Mouse (Mus musculus): ENCODE measurements at regions not wholly inside any gene's neighbourhood (a gene's known extent, or its start where the extent isn't known, plus 50 kb on each side); places are given as distances from the start of the nearest gene placed in this dataset.

GRCm38 (mm10) chr12:79960446-79960845 is 152.4 kb downstream of the Zfp36l1 start:
- Histone ChIP-seq H3K27ac (ENCODE audit: low read depth, low read length) (no peak overlapping the region), H3K27me3 (ENCODE audit: control insufficient read depth, insufficient read depth, low read length) (no peaks in the 10 kb centered on the region), H3K9ac (ENCODE audit: low read length) (no peak overlapping the region), H3K36me3 (ENCODE audit: control insufficient read depth, insufficient read depth, low read length) (no peaks in the 10 kb centered on the region), H3K9me3 (ENCODE audit: control insufficient read depth, low read length) (no peaks in the 10 kb centered on the region), H3K4me2 (no peak overlapping the region), H3K4me3 (ENCODE audit: low read depth, low read length) (no peak overlapping the region), H3K4me1 (ENCODE audit: control insufficient read depth, insufficient read depth, low read length) (peaks cover 11% of the 10 kb centered on the region)
- no peak for ATAC-seq (ENCODE audit: low FRiP score)
- DNase-seq (ENCODE audit: low spot score, missing footprints): no peak
- WGBS: 79% methylated on average over 4 of the region's 4 CpGs

GRCm38 (mm10) chr12:79959540-79960305 is 153.1 kb downstream of the Zfp36l1 start:
- ATAC-seq (ENCODE audit: low FRiP score) (no peak), DNase-seq (ENCODE audit: low spot score, missing footprints) (no peak)
- H3K4me1 ChIP-seq (ENCODE audit: control insufficient read depth, insufficient read depth, low read length): peaks cover 7% of the 10 kb centered on the region
- no peak overlapping the region for H3K4me3 ChIP-seq (ENCODE audit: low read depth, low read length)
- no peak overlapping the region for H3K9ac ChIP-seq (ENCODE audit: low read length)
- no peaks in the 10 kb centered on the region for H3K9me3 ChIP-seq (ENCODE audit: control insufficient read depth, low read length)
- WGBS: 89% methylated on average over 14 of the region's 14 CpGs
- H3K27ac ChIP-seq (ENCODE audit: low read depth, low read length): no peak overlapping the region
- H3K4me2 ChIP-seq: no peak overlapping the region
- no peaks in the 10 kb centered on the region for H3K36me3 ChIP-seq (ENCODE audit: control insufficient read depth, insufficient read depth, low read length)
- H3K27me3 ChIP-seq (ENCODE audit: control insufficient read depth, insufficient read depth, low read length): no peaks in the 10 kb centered on the region

GRCm38 (mm10) chr12:79957211-79957610 is 155.6 kb downstream of the Zfp36l1 start:
- no peak overlapping the region for H3K27ac ChIP-seq (ENCODE audit: low read depth, low read length)
- WGBS: 63% methylated on average over 4 of the region's 4 CpGs
- H3K9me3 ChIP-seq (ENCODE audit: control insufficient read depth, low read length): no peaks in the 10 kb centered on the region
- peaks cover 7% of the 10 kb centered on the region for H3K4me1 ChIP-seq (ENCODE audit: control insufficient read depth, insufficient read depth, low read length)
- H3K36me3 ChIP-seq (ENCODE audit: control insufficient read depth, insufficient read depth, low read length): no peaks in the 10 kb centered on the region
- H3K9ac ChIP-seq (ENCODE audit: low read length): no peak overlapping the region
- no peaks in the 10 kb centered on the region for H3K27me3 ChIP-seq (ENCODE audit: control insufficient read depth, insufficient read depth, low read length)
- no peak for DNase-seq (ENCODE audit: low spot score, missing footprints)
- no peak overlapping the region for H3K4me2 ChIP-seq
- no peak overlapping the region for H3K4me3 ChIP-seq (ENCODE audit: low read depth, low read length)
- no peak for ATAC-seq (ENCODE audit: low FRiP score)

GRCm38 (mm10) chr12:79956351-79956750 is 156.5 kb downstream of the Zfp36l1 start:
- Histone ChIP-seq H3K4me2 (no peak overlapping the region), H3K4me3 (ENCODE audit: low read depth, low read length) (no peak overlapping the region), H3K27ac (ENCODE audit: low read depth, low read length) (no peak overlapping the region), H3K9me3 (ENCODE audit: control insufficient read depth, low read length) (no peaks in the 10 kb centered on the region), H3K4me1 (ENCODE audit: control insufficient read depth, insufficient read depth, low read length) (peaks cover 7% of the 10 kb centered on the region), H3K9ac (ENCODE audit: low read length) (no peak overlapping the region), H3K27me3 (ENCODE audit: control insufficient read depth, insufficient read depth, low read length) (no peaks in the 10 kb centered on the region), H3K36me3 (ENCODE audit: control insufficient read depth, insufficient read depth, low read length) (no peaks in the 10 kb centered on the region)
- no peak for ATAC-seq (ENCODE audit: low FRiP score)
- DNase-seq (ENCODE audit: low spot score, missing footprints): no peak
- WGBS: 91% methylated on average over 6 of the region's 6 CpGs

GRCm38 (mm10) chr12:79955501-79955900 is 157.3 kb downstream of the Zfp36l1 start:
- Histone ChIP-seq H3K4me1 (ENCODE audit: control insufficient read depth, insufficient read depth, low read length) (peaks cover 7% of the 10 kb centered on the region), H3K9ac (ENCODE audit: low read length) (no peak overlapping the region), H3K27me3 (ENCODE audit: control insufficient read depth, insufficient read depth, low read length) (no peaks in the 10 kb centered on the region), H3K36me3 (ENCODE audit: control insufficient read depth, insufficient read depth, low read length) (no peaks in the 10 kb centered on the region), H3K27ac (ENCODE audit: low read depth, low read length) (no peak overlapping the region), H3K4me2 (no peak overlapping the region), H3K4me3 (ENCODE audit: low read depth, low read length) (no peak overlapping the region), H3K9me3 (ENCODE audit: control insufficient read depth, low read length) (no peaks in the 10 kb centered on the region)
- no peak for ATAC-seq (ENCODE audit: low FRiP score)
- DNase-seq (ENCODE audit: low spot score, missing footprints): no peak
- WGBS: 87% methylated on average over 2 of the region's 2 CpGs

GRCm38 (mm10) chr12:79950579-79951112 is 162.2 kb downstream of the Zfp36l1 start:
- peaks cover 3% of the 10 kb centered on the region; the same call in 1 of the 2 replicates for H3K4me1 ChIP-seq (ENCODE audit: control insufficient read depth, insufficient read depth, low read length)
- no peak for DNase-seq (ENCODE audit: low spot score, missing footprints)
- no peak overlapping the region for H3K9ac ChIP-seq (ENCODE audit: low read length)
- WGBS: 85% methylated on average over 7 of the region's 7 CpGs
- no peak overlapping the region for H3K4me2 ChIP-seq
- H3K4me3 ChIP-seq (ENCODE audit: low read depth, low read length): no peak overlapping the region
- H3K36me3 ChIP-seq (ENCODE audit: control insufficient read depth, insufficient read depth, low read length): no peaks in the 10 kb centered on the region
- H3K27me3 ChIP-seq (ENCODE audit: control insufficient read depth, insufficient read depth, low read length): no peaks in the 10 kb centered on the region
- H3K9me3 ChIP-seq (ENCODE audit: control insufficient read depth, low read length): no peaks in the 10 kb centered on the region
- ATAC-seq (ENCODE audit: low FRiP score): no peak
- no peak overlapping the region for H3K27ac ChIP-seq (ENCODE audit: low read depth, low read length)

- Histone ChIP-seq H3K9me3 (ENCODE audit: control insufficient read depth, low read length) (no peaks in the 10 kb centered on the region), H3K36me3 (ENCODE audit: control insufficient read depth, insufficient read depth, low read length) (no peaks in the 10 kb centered on the region), H3K4me3 (ENCODE audit: low read depth, low read length) (no peak overlapping the region), H3K9ac (ENCODE audit: low read length) (no peak overlapping the region), H3K4me1 (ENCODE audit: control insufficient read depth, insufficient read depth, low read length) (peaks cover 12% of the 10 kb centered on the region), H3K4me2 (no peak overlapping the region), H3K27ac (ENCODE audit: low read depth, low read length) (peak overlapping the region; percentile 16; the same call in 1 of the 2 replicates), H3K27me3 (ENCODE audit: control insufficient read depth, insufficient read depth, low read length) (no peaks in the 10 kb centered on the region)
- WGBS: 26% methylated on average over 13 of the region's 14 CpGs
- DNase-seq (ENCODE audit: low spot score, missing footprints): no peak
- ATAC-seq (ENCODE audit: low FRiP score): peak; percentile 70; the same call in 1 of the 2 replicates
Observed at GRCm38 (mm10) chr12:79949101-79949824, 163.6 kb downstream of the Zfp36l1 start.

GRCm38 (mm10) chr12:79947574-79947973 is 165.2 kb downstream of the Zfp36l1 start:
- Histone ChIP-seq H3K4me2 (no peak overlapping the region), H3K9me3 (ENCODE audit: control insufficient read depth, low read length) (no peaks in the 10 kb centered on the region), H3K9ac (ENCODE audit: low read length) (no peak overlapping the region), H3K4me1 (ENCODE audit: control insufficient read depth, insufficient read depth, low read length) (peaks cover 15% of the 10 kb centered on the region), H3K4me3 (ENCODE audit: low read depth, low read length) (no peak overlapping the region), H3K27ac (ENCODE audit: low read depth, low read length) (no peak overlapping the region), H3K36me3 (ENCODE audit: control insufficient read depth, insufficient read depth, low read length) (no peaks in the 10 kb centered on the region), H3K27me3 (ENCODE audit: control insufficient read depth, insufficient read depth, low read length) (no peaks in the 10 kb centered on the region)
- no peak for ATAC-seq (ENCODE audit: low FRiP score)
- WGBS: 95% methylated on average over 4 of the region's 4 CpGs
- no peak for DNase-seq (ENCODE audit: low spot score, missing footprints)

GRCm38 (mm10) chr12:79946777-79947176 is 166.0 kb downstream of the Zfp36l1 start:
- Histone ChIP-seq H3K27ac (ENCODE audit: low read depth, low read length) (no peak overlapping the region), H3K36me3 (ENCODE audit: control insufficient read depth, insufficient read depth, low read length) (no peaks in the 10 kb centered on the region), H3K9me3 (ENCODE audit: control insufficient read depth, low read length) (no peaks in the 10 kb centered on the region), H3K4me1 (ENCODE audit: control insufficient read depth, insufficient read depth, low read length) (peaks cover 15% of the 10 kb centered on the region), H3K4me3 (ENCODE audit: low read depth, low read length) (no peak overlapping the region), H3K9ac (ENCODE audit: low read length) (no peak overlapping the region), H3K4me2 (no peak overlapping the region), H3K27me3 (ENCODE audit: control insufficient read depth, insufficient read depth, low read length) (no peaks in the 10 kb centered on the region)
- WGBS: 90% methylated on average over 10 of the region's 10 CpGs
- DNase-seq (ENCODE audit: low spot score, missing footprints) (no peak), ATAC-seq (ENCODE audit: low FRiP score) (no peak)
